Mouse (Mus musculus): ENCODE data around the gene Sertad1. TPM values are rescaled to one million over a fixed set of nuclear protein-coding genes. Genes with fewer than 3 reads are reported as not detected.

Gene Sertad1
- polyA plus RNA-seq, 1 experiment, result 19.3 TPM

- TF ChIP-seq CTCF (IDR thresholded peaks at IDR 0.05; ENCODE audit: extremely low read depth, insufficient read depth, low read length) (peak; percentile 52), POLR2A (IDR thresholded peaks at IDR 0.05; ENCODE audit: extremely low read depth, insufficient read depth, low read length) (no peak)
- H3K27ac ChIP-seq (ENCODE audit: insufficient read depth, low read length), result no peak overlapping the region
- peaks cover 1% of the 10 kb centered on the region; the same call in 1 of the 2 replicates for H3K4me1 ChIP-seq (ENCODE audit: control insufficient read depth, insufficient read depth, low read length)
- H3K4me3 ChIP-seq (ENCODE audit: insufficient read depth, low read length), result no peak overlapping the region
Observed at GRCm38 (mm10) chr7:27449256-27449862, 37.4 kb upstream of the Sertad1 start.

GRCm38 (mm10) chr7:27451359-27451758 lies 35.4 kb upstream of the Sertad1 start:
- Histone ChIP-seq H3K27ac (ENCODE audit: insufficient read depth, low read length) (no peak overlapping the region), H3K4me1 (ENCODE audit: control insufficient read depth, insufficient read depth, low read length) (peaks cover 1% of the 10 kb centered on the region; the same call in 1 of the 2 replicates), H3K4me3 (ENCODE audit: insufficient read depth, low read length) (no peak overlapping the region)
- no peak for TF ChIP-seq POLR2A (IDR thresholded peaks at IDR 0.05; ENCODE audit: extremely low read depth, insufficient read depth, low read length)
- TF ChIP-seq CTCF (IDR thresholded peaks at IDR 0.05; ENCODE audit: extremely low read depth, insufficient read depth, low read length), result no peak

GRCm38 (mm10) chr7:27452206-27452770 lies 34.4 kb upstream of the Sertad1 start:
- TF ChIP-seq POLR2A (IDR thresholded peaks at IDR 0.05; ENCODE audit: extremely low read depth, insufficient read depth, low read length), result no peak
- no peak for TF ChIP-seq CTCF (IDR thresholded peaks at IDR 0.05; ENCODE audit: extremely low read depth, insufficient read depth, low read length)
- Histone ChIP-seq H3K4me1 (ENCODE audit: control insufficient read depth, insufficient read depth, low read length) (no peaks in the 10 kb centered on the region), H3K4me3 (ENCODE audit: insufficient read depth, low read length) (no peak overlapping the region), H3K27ac (ENCODE audit: insufficient read depth, low read length) (no peak overlapping the region)

GRCm38 (mm10) chr7:27454461-27455121 lies 32.1 kb upstream of the Sertad1 start:
- Histone ChIP-seq H3K4me1 (ENCODE audit: control insufficient read depth, insufficient read depth, low read length) (no peaks in the 10 kb centered on the region), H3K4me3 (ENCODE audit: insufficient read depth, low read length) (no peak overlapping the region), H3K27ac (ENCODE audit: insufficient read depth, low read length) (no peak overlapping the region)
- TF ChIP-seq CTCF (IDR thresholded peaks at IDR 0.05; ENCODE audit: extremely low read depth, insufficient read depth, low read length), result no peak
- no peak for TF ChIP-seq POLR2A (IDR thresholded peaks at IDR 0.05; ENCODE audit: extremely low read depth, insufficient read depth, low read length)

GRCm38 (mm10) chr7:27455273-27455672 lies 31.4 kb upstream of the Sertad1 start:
- TF ChIP-seq POLR2A (IDR thresholded peaks at IDR 0.05; ENCODE audit: extremely low read depth, insufficient read depth, low read length), result no peak
- TF ChIP-seq CTCF (IDR thresholded peaks at IDR 0.05; ENCODE audit: extremely low read depth, insufficient read depth, low read length), result no peak
- H3K27ac ChIP-seq (ENCODE audit: insufficient read depth, low read length), result no peak overlapping the region
- H3K4me1 ChIP-seq (ENCODE audit: control insufficient read depth, insufficient read depth, low read length), result no peaks in the 10 kb centered on the region
- no peak overlapping the region for H3K4me3 ChIP-seq (ENCODE audit: insufficient read depth, low read length)

GRCm38 (mm10) chr7:27458614-27459013 lies 28.1 kb upstream of the Sertad1 start:
- Histone ChIP-seq H3K4me1 (ENCODE audit: control insufficient read depth, insufficient read depth, low read length) (no peaks in the 10 kb centered on the region), H3K27ac (ENCODE audit: insufficient read depth, low read length) (no peak overlapping the region), H3K4me3 (ENCODE audit: insufficient read depth, low read length) (no peak overlapping the region)
- TF ChIP-seq CTCF (IDR thresholded peaks at IDR 0.05; ENCODE audit: extremely low read depth, insufficient read depth, low read length), result no peak
- no peak for TF ChIP-seq POLR2A (IDR thresholded peaks at IDR 0.05; ENCODE audit: extremely low read depth, insufficient read depth, low read length)

GRCm38 (mm10) chr7:27459640-27460039 lies 27.1 kb upstream of the Sertad1 start:
- H3K4me3 ChIP-seq (ENCODE audit: insufficient read depth, low read length), result no peak overlapping the region
- TF ChIP-seq CTCF (IDR thresholded peaks at IDR 0.05; ENCODE audit: extremely low read depth, insufficient read depth, low read length) (no peak), POLR2A (IDR thresholded peaks at IDR 0.05; ENCODE audit: extremely low read depth, insufficient read depth, low read length) (no peak)
- H3K4me1 ChIP-seq (ENCODE audit: control insufficient read depth, insufficient read depth, low read length), result no peaks in the 10 kb centered on the region
- H3K27ac ChIP-seq (ENCODE audit: insufficient read depth, low read length), result no peak overlapping the region

- Histone ChIP-seq H3K27ac (ENCODE audit: insufficient read depth, low read length) (no peak overlapping the region), H3K4me1 (ENCODE audit: control insufficient read depth, insufficient read depth, low read length) (no peaks in the 10 kb centered on the region), H3K4me3 (ENCODE audit: insufficient read depth, low read length) (no peak overlapping the region)
- TF ChIP-seq CTCF (IDR thresholded peaks at IDR 0.05; ENCODE audit: extremely low read depth, insufficient read depth, low read length) (no peak), POLR2A (IDR thresholded peaks at IDR 0.05; ENCODE audit: extremely low read depth, insufficient read depth, low read length) (no peak)
Observed at GRCm38 (mm10) chr7:27460477-27460876, 26.2 kb upstream of the Sertad1 start.

GRCm38 (mm10) chr7:27467648-27468047 lies 19.1 kb upstream of the Sertad1 start:
- Histone ChIP-seq H3K27ac (ENCODE audit: insufficient read depth, low read length) (no peak overlapping the region), H3K4me1 (ENCODE audit: control insufficient read depth, insufficient read depth, low read length) (no peaks in the 10 kb centered on the region), H3K4me3 (ENCODE audit: insufficient read depth, low read length) (no peak overlapping the region)
- TF ChIP-seq CTCF (IDR thresholded peaks at IDR 0.05; ENCODE audit: extremely low read depth, insufficient read depth, low read length), result no peak

Data from cortical plate, adult 2 months (tissue).